Mouse (Mus musculus) bone marrow macrophage, adult 2 months (primary cell): ENCODE data around the gene Cdc25a.

Source experiments
- CTCF ChIP-seq: IDR thresholded peaks from 2 replicates; pipeline ENCODE4 v1.5.1; 2012; ENCODE audit warnings: low read depth, mild to moderate bottlenecking, low read length, moderate library complexity
- POLR2A ChIP-seq: IDR thresholded peaks from 2 replicates; pipeline ENCODE4 v1.6.1; 2012; ENCODE audit warnings: mild to moderate bottlenecking, low read depth, low read length, borderline replicate concordance

DNA sequence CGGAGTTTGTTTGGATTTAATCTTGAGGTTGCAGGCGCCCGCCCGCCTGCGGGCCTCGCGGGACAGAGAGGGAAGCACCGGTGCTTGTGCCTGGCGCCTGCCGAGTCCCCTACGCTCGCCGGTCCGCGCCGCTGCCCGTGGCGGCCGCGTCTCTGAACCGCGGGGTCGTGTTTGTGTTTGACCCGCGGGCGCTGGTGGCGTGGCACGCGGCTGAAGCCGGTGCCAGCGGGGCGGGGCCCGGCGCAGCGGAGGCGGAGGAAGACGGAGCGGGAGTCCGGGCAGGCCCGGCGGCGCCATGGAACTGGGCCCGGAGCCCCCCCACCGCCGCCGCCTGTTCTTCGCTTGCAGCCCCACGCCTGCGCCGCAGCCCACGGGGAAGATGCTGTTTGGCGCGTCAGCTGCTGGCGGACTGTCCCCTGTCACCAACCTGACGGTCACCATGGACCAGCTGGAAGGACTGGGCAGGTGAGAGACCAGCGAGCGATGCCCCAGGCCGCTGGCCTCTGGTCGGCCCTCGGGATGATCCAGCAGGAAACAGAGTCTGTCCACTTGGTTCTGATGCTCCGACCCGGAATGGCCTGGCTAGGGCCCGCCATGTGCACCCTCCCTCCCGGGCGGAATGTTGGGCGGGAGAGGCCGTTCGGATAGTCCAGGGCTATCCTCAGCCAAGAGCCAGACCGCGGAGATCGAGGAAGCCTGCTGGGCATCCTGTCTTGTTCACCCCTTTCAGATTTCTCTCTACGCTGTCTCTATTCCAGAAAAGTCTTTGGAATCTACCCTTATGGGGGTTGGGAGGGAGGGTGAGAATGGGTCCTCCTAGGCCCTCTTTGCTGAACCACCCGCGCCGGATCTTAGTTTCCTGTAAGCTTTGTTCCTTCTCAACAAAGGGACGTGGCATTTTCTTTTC is 569 bp downstream of the Cdc25a start:
- TF ChIP-seq CTCF = no peak
- no peak for TF ChIP-seq POLR2A
